Mouse (Mus musculus): Measurements from ENCODE around the gene Olfr843.

Gene Olfr843

GRCm38 (mm10) chr9:19251887-19252286, at the start of gene Olfr843:
TSS of gene Olfr843 (minus strand) at chr9:19251987.
- in situ Hi-C loops (cut with MboI; ENCODE audit: low pct_unique_long_range_greater_than_20kb in 1 of 2, low sequenced_read_pairs in 2 of 2, unreplicated experiment in 1 of 2): no loop called here

Measured in mouse embryonic stem cell (cell line).